Mouse (Mus musculus): ENCODE measurements around the gene Coro6.

DNA sequence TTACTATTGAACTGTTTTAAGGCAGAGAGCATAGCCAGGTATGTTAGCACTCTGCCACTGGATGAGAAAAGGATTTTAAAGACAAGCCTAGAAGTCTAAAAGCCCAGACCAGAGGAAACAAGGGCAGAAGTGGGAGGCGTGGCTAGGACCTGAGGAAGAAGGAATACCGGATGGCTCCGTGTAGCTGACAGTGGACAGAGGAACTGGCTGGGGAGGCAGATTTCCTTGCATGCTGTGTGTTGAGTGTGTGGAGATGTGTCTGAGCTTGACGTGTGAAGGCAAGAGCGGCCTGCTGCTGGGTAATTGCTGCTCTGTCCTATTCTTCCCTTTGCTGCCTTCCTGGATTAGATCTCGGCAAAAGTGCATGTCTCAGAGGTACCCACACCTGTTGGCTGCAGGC, 40.3 kb downstream of the Coro6 start:
- TF ChIP-seq CTCF (IDR thresholded peaks at IDR 0.05; ENCODE audit: borderline replicate concordance, control insufficient read depth, extremely low read depth, insufficient read depth, low read length, poor library complexity): no peak
- TF ChIP-seq POLR2A (IDR thresholded peaks at IDR 0.05; ENCODE audit: control insufficient read depth, extremely low read depth, insufficient read depth, low read length, poor library complexity): no peak

Data from thymus, adult 2 months (tissue).